Mouse (Mus musculus) ovary, postnatal 14 days (tissue): ENCODE measurements around the gene Necab2.
A peak's percentile ranks its signal among the peaks of the same experiment; 100 is the strongest.

Experiments used
- DNase-seq: peaks from one replicate; pipeline ENCODE4 v3.0.0; 2022; ENCODE audit warnings: low spot score

Necab2 gene

GRCm38 (mm10) chr8:119428350-119428740 lies 18.2 kb upstream of the Necab2 start:
- DNase-seq: no peak

GRCm38 (mm10) chr8:119428766-119429327 lies 17.7 kb upstream of the Necab2 start:
- DNase-seq: no peak

DNA sequence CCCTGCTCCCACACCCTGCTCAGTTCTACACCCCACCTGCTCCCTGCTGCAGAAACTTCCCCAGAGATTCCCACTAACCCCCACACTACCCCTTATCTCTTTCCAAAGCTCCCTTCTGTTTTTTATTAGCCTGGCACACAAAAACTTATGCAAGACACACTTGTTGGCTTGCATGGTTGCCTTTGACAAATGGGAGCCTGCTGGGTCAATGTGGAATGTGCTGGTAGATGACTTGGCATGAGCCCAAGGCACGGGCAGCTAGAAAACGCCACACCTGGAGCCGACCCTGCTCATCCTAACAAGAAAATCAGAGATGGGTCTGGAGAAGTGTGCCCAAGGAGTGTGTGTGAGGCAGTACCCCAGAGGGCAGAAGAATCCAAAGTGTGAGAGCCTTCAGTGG lies 17.0 kb upstream of the Necab2 start:
- no peak for DNase-seq

- DNase-seq: no peak
Measured at GRCm38 (mm10) chr8:119430250-119430649, 16.3 kb upstream of the Necab2 start.

- no peak for DNase-seq
Measured at GRCm38 (mm10) chr8:119430690-119431089, 15.8 kb upstream of the Necab2 start.

DNA sequence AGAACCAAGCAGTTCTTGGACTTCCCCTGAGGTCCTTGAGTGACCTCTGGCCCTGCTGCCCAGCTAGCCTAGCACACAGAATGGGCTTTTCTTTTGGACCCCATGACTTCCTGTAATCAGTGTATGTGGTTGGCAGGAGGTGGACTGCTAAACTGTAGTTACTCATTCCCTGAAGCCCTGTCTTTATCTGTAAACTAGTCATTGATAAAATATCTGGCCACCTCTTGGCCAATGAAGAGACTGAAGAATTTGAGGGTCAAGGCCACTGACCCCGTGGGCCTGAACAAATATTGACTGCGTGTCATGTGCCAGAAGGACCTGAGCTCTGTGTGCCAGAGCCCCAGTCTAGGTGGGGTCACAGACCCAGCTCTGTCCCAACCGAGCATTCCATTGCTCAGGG lies 14.1 kb upstream of the Necab2 start:
- no peak for DNase-seq

- no peak for DNase-seq
Measured at GRCm38 (mm10) chr8:119433582-119434174, 12.8 kb upstream of the Necab2 start, which contains the start of gene Osgin1. Gene Osgin1, plus strand, starts transcription at chr8:119434124.

- DNase-seq: no peak
Measured at GRCm38 (mm10) chr8:119434569-119434968, 11.9 kb upstream of the Necab2 start.

DNA sequence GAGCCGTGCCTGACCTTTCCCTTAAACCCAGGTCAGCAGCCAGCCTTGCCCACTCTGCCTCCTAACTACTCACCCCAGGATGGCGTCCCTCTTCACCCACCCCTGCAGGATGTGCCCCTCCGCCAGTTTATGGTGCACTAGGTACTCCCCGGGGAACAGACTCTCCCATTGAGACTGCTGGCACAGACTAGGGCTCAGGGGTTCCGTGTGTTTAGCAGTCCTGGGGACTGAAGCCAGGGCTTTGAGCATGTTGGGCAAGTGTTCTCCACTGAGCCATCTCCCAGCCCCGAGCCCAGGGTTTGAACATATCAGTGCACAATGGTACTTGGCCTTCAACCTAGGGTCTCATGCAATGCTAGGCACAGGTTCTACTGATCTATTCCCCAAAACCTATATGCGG lies 11.0 kb upstream of the Necab2 start:
- no peak for DNase-seq

DNA sequence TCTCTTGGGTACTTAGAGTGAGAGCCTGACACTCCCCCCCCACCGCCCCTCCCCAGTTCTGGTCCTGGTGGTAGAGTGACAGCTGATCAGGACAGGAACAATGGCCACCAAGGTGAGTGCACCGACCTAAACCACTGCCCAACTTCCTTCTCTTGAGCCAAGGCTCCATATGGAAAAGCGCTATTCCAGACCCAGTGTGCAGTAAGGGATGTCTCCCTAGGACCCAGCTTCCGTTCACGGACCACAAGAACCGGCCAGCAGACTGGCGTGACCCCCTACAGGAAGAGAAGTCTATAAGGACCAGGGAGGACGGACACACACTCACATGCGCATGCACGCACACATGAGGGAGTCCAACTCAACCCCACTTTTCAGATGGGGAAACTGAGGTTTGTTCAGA lies 10.2 kb upstream of the Necab2 start:
- no peak for DNase-seq

DNA sequence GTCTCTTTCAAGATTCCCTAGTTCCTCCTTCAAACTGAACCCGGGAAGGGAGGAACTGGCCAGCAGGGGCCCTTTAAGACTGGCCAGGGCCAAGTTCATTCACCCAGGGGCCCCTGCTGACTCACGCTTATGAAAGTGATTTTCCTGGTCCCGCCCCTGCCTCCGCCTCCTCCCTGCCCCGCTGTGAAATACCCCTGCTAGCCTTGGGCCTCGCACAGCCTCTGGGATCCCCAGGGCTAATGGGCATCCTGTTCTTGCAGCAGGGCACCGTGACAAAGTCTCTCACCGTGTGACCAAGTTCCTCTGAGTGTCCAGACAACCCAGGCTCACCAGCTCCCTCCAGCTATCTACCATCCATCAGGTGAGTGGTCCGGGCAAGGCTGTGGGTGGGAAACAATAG lies 9.6 kb upstream of the Necab2 start:
- DNase-seq: no peak

DNA sequence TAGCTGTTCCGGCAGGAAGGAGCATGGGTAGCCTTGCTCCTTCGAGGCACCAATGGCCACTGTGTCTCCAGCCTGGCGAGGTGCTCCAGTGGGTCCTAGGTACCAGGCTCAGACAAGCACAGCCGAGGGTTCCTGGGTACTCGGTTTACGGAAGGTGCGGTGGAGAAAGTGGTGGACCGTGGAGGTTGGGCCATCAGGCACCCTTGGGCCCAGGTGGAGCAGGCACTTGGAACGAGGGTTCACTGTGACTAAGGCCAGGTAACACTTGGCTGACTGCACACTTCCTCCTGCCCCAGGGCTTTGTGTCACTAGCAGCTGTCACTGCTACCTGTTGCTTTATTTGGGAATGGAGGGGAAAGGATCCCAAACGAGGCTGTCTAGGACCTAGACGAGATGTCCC lies 9.0 kb upstream of the Necab2 start:
- DNase-seq: no peak

DNA sequence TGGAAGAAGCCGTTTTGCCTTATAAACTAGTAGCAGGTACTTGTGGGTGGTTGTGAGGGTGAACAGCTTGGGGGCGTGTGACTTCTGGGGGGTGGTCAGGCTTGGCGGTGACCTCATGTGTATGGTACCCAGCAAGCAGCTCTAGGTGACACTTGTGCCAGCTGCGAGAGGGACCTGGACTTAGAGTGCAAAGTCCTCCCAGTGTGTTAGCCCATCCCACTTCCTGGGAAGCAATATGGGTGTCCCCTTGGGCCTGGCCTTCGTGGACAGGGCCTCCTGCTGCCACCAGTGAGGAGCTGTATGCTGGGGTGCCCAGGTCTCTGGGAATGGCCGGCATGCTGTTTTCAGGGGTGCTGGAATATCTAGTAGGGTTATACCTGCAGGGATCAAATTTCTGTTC lies 7.6 kb upstream of the Necab2 start:
- no peak for DNase-seq

DNA sequence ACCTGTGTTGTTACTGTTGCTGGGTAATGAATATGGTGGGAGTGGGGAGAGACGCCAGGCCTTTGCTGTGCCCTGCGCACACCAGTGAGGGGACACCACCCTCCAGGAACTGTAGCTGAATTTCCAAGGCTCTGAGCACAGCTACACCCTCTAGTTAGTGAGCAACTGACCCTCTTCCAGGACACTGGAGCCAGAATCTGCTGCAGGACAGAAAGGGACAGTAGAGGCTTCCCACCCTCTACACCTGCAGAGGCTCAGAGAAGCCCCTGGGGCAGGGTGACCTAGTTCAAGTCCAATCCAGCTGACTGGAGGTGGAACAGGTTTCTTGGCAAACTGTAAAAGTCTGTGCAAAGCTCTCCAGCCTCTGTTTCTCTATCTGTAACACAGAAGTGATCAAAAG lies 7.1 kb upstream of the Necab2 start:
- DNase-seq: no peak

DNA sequence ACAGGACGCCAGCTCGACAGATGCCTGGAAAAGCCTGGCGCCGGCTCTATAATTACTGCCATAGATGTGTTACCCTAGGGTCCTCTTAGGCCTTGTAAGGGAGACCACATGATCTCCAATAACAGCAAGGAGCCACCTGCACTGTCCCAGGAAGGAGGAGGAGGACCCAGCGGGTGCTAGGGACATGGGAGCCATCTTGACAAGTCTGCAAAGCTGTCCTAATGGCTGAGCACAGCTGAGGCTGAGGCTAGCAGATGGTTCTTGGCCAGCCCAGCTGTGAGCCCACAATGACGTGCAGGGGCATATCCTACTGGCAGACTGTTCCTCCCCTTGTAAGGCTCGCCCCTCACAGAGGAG lies 6.6 kb upstream of the Necab2 start:
- DNase-seq: no peak

DNA sequence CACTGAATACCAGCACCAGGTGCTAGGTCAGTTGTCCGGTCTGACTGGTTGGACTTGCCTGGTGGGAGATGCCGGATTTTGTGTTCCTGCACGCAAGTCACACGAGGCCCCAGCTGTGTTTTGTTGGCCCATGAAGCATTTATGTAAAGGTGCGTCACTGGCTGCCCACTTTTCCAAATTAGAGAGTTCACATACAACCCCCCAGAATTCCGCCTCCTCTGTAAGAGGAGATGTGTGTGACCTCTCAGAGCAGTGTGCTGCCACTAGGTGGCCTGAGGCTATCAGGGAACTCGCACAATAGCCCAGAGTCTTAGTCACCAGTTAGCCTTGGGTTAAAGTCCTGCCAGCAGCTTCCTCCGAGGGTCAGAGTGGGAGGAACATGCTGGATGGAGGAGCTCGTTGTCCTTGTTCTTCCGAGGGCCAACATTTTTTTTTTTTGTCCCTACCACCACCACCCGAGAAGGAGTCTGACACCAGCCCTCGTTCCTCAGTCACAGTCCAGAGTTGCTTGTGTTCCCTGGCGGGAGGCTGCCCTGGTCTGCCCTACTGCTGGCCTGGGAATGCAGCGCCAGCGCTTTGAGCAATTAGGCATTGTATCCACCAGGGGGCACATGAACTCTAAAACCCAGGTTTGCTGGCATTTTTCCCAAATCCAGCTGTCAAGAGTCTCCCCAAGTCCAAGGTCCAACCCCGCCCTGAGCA lies 6.1 kb upstream of the Necab2 start:
- DNase-seq: peak; percentile 84

DNA sequence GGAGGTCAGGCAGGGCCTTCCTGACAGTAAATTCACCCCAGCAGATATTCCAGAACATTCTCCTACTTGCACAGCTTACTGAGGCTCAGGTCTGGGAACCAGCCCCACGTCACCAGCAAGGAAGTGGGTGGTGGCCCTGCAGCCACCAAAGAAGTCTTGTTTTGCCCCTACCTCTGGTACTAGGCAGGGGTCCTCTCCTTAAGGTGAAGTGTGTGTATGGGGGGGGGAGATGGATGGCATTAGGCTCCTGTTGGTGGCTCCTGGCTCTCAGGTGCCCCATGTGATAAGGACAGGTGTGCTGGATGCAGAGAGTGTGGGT lies 5.6 kb upstream of the Necab2 start:
- no peak for DNase-seq

GRCm38 (mm10) chr8:119442013-119442412 lies 4.5 kb upstream of the Necab2 start:
- no peak for DNase-seq

DNA sequence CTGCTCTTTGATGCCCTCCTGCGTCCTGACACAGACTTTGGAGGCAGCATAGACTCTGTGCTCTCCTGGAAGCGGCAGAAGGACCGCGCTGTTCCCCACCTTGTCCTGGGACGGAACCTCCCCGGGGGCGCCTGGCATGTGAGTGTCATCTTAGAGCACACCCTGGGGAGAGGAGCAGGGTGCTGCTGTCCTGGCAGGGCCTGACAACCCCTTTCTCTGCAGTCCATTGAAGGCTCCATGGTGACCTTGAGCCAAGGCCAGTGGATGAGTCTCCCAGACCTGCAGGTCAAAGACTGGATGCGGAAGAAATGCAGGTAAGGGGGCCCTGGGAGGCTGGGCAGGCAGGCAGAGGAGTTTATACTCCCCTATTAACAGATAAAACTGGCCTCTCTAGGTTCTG lies 3.5 kb upstream of the Necab2 start:
- DNase-seq: no peak

GRCm38 (mm10) chr8:119446990-119447780 lies 666 bp downstream of the Necab2 start:
- no peak for DNase-seq

DNA sequence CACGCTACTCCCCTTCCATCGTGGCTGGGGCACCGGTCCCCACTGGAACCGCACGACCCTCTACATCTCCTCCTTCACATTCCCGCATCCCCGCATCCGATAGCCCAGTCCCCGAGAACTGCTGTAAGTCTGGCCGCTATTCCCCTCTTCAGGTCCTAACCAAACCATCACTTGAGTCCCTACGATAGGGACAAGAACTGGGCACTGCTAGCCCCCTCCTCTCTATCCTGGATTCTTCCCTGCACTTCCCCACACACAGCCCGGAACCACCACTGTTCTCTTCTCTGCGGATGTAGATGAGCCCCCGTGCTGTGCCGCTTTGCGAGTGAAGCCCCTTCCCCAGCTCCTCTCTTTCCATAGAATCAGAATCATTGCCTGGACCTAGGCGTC lies 1.3 kb downstream of the Necab2 start:
- DNase-seq: no peak

- no peak for DNase-seq
Measured at GRCm38 (mm10) chr8:119449627-119450026, 3.1 kb downstream of the Necab2 start.

- no peak for DNase-seq
Measured at GRCm38 (mm10) chr8:119451131-119451530, 4.6 kb downstream of the Necab2 start.
